In genomic region chr16:92487489-92487888, GRCm38 (mm10) we compare ENCODE assay signal across 8 mouse cellular contexts. TPM values are rescaled to one million over a fixed set of nuclear protein-coding genes. Genes with fewer than 3 reads are reported as not detected.
DNase-seq lines count a peak whose midpoint lies in the region; ATAC-seq and TF ChIP-seq lines count a peak whose summit lies in the region.

No protein-coding gene starts in this region.

- H3K9me3 ChIP-seq in heart, embryonic 10.5 days: no peaks in the 10 kb centered on the region
- no peaks in the 10 kb centered on the region for H3K9me3 ChIP-seq in midbrain, embryonic 13.5 days

- H3K36me3 ChIP-seq in heart, embryonic 10.5 days: no peaks in the 10 kb centered on the region
- no peaks in the 10 kb centered on the region for H3K36me3 ChIP-seq in spleen, adult 2 months (ENCODE audit: control insufficient read depth, insufficient read depth, low read length)
- H3K36me3 ChIP-seq in midbrain, embryonic 13.5 days: no peaks in the 10 kb centered on the region

- ATAC-seq in midbrain, embryonic 13.5 days: no peak

- no peak overlapping the region for H3K27ac ChIP-seq in heart, embryonic 10.5 days
- no peak overlapping the region for H3K27ac ChIP-seq in spleen, adult 2 months (ENCODE audit: insufficient read depth, low read length)
- H3K27ac ChIP-seq in midbrain, embryonic 13.5 days: no peak overlapping the region

- no peak overlapping the region for H3K9ac ChIP-seq in midbrain, embryonic 13.5 days (replicated peaks)

- no peak overlapping the region for H3K4me2 ChIP-seq in midbrain, embryonic 13.5 days (replicated peaks)

- DNase-seq in heart, adult 8-10 months (ENCODE audit: low spot score): peak; percentile 42
- no peak for DNase-seq in heart, embryonic 10.5 days (ENCODE audit: low spot score)
- DNase-seq in spleen, adult 2 months (ENCODE audit: low read depth in 1 of 2, low spot score in 2 of 2): no peak
- no peak for DNase-seq in spleen, adult 12 weeks (ENCODE audit: low spot score)
- DNase-seq in cerebellum, adult 9-11 months: peak; percentile 10
- peak; percentile 15 for DNase-seq in lung, adult 2 months
- peak; percentile 45 for DNase-seq in yolk sac, embryonic 10.5 days (ENCODE audit: low spot score)

- H3K4me1 ChIP-seq in heart, embryonic 10.5 days: peaks cover 19% of the 10 kb centered on the region
- no peaks in the 10 kb centered on the region for H3K4me1 ChIP-seq in spleen, adult 2 months (ENCODE audit: control insufficient read depth, insufficient read depth, insufficient read length)
- no peaks in the 10 kb centered on the region for H3K4me1 ChIP-seq in lung, adult 2 months (ENCODE audit: control insufficient read depth, insufficient read depth, low read length)
- H3K4me1 ChIP-seq in midbrain, embryonic 13.5 days (replicated peaks): no peaks in the 10 kb centered on the region

- no peak for TF ChIP-seq POLR2A in spleen, adult 2 months (IDR thresholded peaks at IDR 0.05; ENCODE audit: low read depth, low read length)
- TF ChIP-seq POLR2A in lung, adult 2 months (IDR thresholded peaks at IDR 0.05; ENCODE audit: borderline replicate concordance, extremely low read depth, low read depth, low read length): no peak

- no peak overlapping the region for H3K4me3 ChIP-seq in heart, embryonic 10.5 days
- H3K4me3 ChIP-seq in spleen, adult 2 months (ENCODE audit: extremely low read depth, insufficient read depth, insufficient read length): no peak overlapping the region
- no peak overlapping the region for H3K4me3 ChIP-seq in lung, adult 2 months (replicated peaks; ENCODE audit: extremely low read depth, low read depth, low read length)
- H3K4me3 ChIP-seq in midbrain, embryonic 13.5 days (replicated peaks): no peak overlapping the region

- 45% methylated on average over 4 of the region's 4 CpGs for WGBS in heart, embryonic 10.5 days
- WGBS in spleen, adult 2 months: 76% methylated on average over 4 of the region's 4 CpGs
- WGBS in lung, adult 2 months: 43% methylated on average over 4 of the region's 4 CpGs
- WGBS in midbrain, embryonic 13.5 days: 52% methylated on average over 4 of the region's 4 CpGs

- TF ChIP-seq CTCF in spleen, adult 2 months (IDR thresholded peaks at IDR 0.05; ENCODE audit: extremely low read depth, insufficient read depth, insufficient read length, insufficient replicate concordance): peak; percentile 13; the same call in 1 of the 2 replicates
- TF ChIP-seq CTCF in lung, adult 2 months (IDR thresholded peaks at IDR 0.05; ENCODE audit: insufficient read depth, low read length): peak; percentile 36

- no peaks in the 10 kb centered on the region for H3K27me3 ChIP-seq in heart, embryonic 10.5 days (ENCODE audit: insufficient read depth, poor library complexity, severe bottlenecking)
- no peaks in the 10 kb centered on the region for H3K27me3 ChIP-seq in spleen, adult 2 months (ENCODE audit: control insufficient read depth, insufficient read depth, low read length)
- no peaks in the 10 kb centered on the region for H3K27me3 ChIP-seq in midbrain, embryonic 13.5 days

RNA-seq across cellular contexts. Expression of gene Clic6, which starts 2.0 kb away (rescaled TPM):
- under 1 TPM; 0.34 to 0.63 (median 0.41) TPM for total RNA-seq in heart, adult 8-10 months (2022)
- 3.1 and 4.2 TPM in 2 replicates for polyA plus RNA-seq in heart, embryonic 10.5 days (2016; fragmentation: Nextera tagmentation; extraction: Ambion mirVana)
- 0.02 TPM in 2 replicates for polyA plus RNA-seq in spleen, adult 2 months (2012; rRNA removed)
- polyA plus RNA-seq in lung, adult 2 months (2012; rRNA removed): 7.6 and 9.5 TPM in 2 replicates
- 1.2 and 3.1 TPM in 2 replicates for polyA plus RNA-seq in midbrain, embryonic 13.5 days (2015; fragmentation: Nextera tagmentation; extraction: Ambion mirVana)

RNA-seq across cellular contexts. Expression of gene Rcan1, which starts 16.8 kb away (rescaled TPM):
- 100 to 1,000 TPM in 1 of 4 experiments, 10 to 100 TPM in 3; 51.0 to 123 (median 71.2) TPM for total RNA-seq in heart, adult 8-10 months (2022)
- 78.8 and 129 TPM in 2 replicates for polyA plus RNA-seq in heart, embryonic 10.5 days (2016; fragmentation: Nextera tagmentation; extraction: Ambion mirVana)
- polyA plus RNA-seq in spleen, adult 2 months (2012; rRNA removed): 6.4 and 8.7 TPM in 2 replicates
- 13.7 and 21.6 TPM in 2 replicates for polyA plus RNA-seq in lung, adult 2 months (2012; rRNA removed)
- 46.8 and 47.4 TPM in 2 replicates for polyA plus RNA-seq in midbrain, embryonic 13.5 days (2015; fragmentation: Nextera tagmentation; extraction: Ambion mirVana)

Comparison
In these comparisons a context has a peak if more than half of its experiments do, and no peak if none do; other contexts are left out.
1. DNase-seq: peak in heart, adult 8-10 months (single experiment), cerebellum, adult 9-11 months (single experiment), lung, adult 2 months (single experiment) and yolk sac, embryonic 10.5 days (single experiment); none in heart, embryonic 10.5 days (single experiment), spleen, adult 2 months (0 of 2) and spleen, adult 12 weeks (single experiment).